Mouse (Mus musculus) heart, postnatal 4 days (tissue): ENCODE data around the gene Zfp708. TPM values are rescaled to one million over a fixed set of nuclear protein-coding genes. Genes with fewer than 3 reads are reported as not detected.

Experiments used
- total RNA-seq, 2 experiments: library from RNA; stranded (reverse); gene quantifications; 2 replicates each; pipeline ENCODE4 v1.2.3; 2021

The Zfp708 gene
- total RNA-seq, 2 experiments from 2014 or later: 0.97 to 2.1 TPM

Other genes starting within 250 kb of the Zfp708 start
- gene Gm10767, start 193.1 kb downstream of the Zfp708 start, total RNA-seq: 1 to 10 TPM; 1.0 TPM
- gene Zfp712, start 36.8 kb downstream of the Zfp708 start, total RNA-seq: 1 to 10 TPM; 1.4 to 1.6 TPM
- gene Gm28557, start 10.6 kb upstream of the Zfp708 start, total RNA-seq: 1 to 10 TPM in 1 of 2 experiments, under 1 TPM in 1; 0.79 to 1.4 TPM
- gene Rslcan18, start 18.3 kb upstream of the Zfp708 start, total RNA-seq: under 1 TPM in 1 of 2 experiments, not detected in 1; 0.21 TPM
- 1 to 10 TPM; 2.0 to 3.1 TPM for gene Zfp759, start 23.7 kb upstream of the Zfp708 start, total RNA-seq
- 1 to 10 TPM; 4.0 to 4.8 TPM for gene Rsl1, start 75.2 kb upstream of the Zfp708 start, total RNA-seq
- gene Zfp455, start 96.5 kb upstream of the Zfp708 start, total RNA-seq: under 1 TPM; 0.92 to 0.98 TPM
- 1 to 10 TPM; 2.5 to 3.2 TPM for gene Zfp458, start 180.5 kb upstream of the Zfp708 start, total RNA-seq
- 1 to 10 TPM; 2.7 to 3.7 TPM for gene Zfp457, start 208.5 kb upstream of the Zfp708 start, total RNA-seq
- gene Zfp595, start 234.6 kb upstream of the Zfp708 start, total RNA-seq: 1 to 10 TPM; 2.4 to 2.6 TPM